Comparison of ENCODE assay signal across 8 mouse cellular contexts in genomic region chr5:110840465-110840864, GRCm38 (mm10). TPM values are rescaled to one million over a fixed set of nuclear protein-coding genes. Genes with fewer than 3 reads are reported as not detected.
DNase-seq lines count a peak whose midpoint lies in the region; ATAC-seq and TF ChIP-seq lines count a peak whose summit lies in the region.

No protein-coding gene starts in this region.

- WGBS in forebrain, postnatal 0 days, result 10% methylated on average over 4 of the region's 4 CpGs
- WGBS in liver, embryonic 14.5 days (ENCODE audit: insufficient replicate concordance), result 2% methylated on average over 4 of the region's 4 CpGs
- WGBS in neural tube, embryonic 11.5 days, result 11% methylated on average over 4 of the region's 4 CpGs

- peak overlapping the region; percentile 78 for H3ac ChIP-seq in C2C12 (ENCODE audit: control insufficient read depth, insufficient read length, low read depth)

- H3K9me3 ChIP-seq in ES-Bruce4 (replicated peaks; ENCODE audit: control insufficient read depth, insufficient read depth, low read length, poor library complexity, severe bottlenecking), result no peaks in the 10 kb centered on the region
- H3K9me3 ChIP-seq in forebrain, postnatal 0 days (ENCODE audit: low read length), result no peaks in the 10 kb centered on the region
- no peaks in the 10 kb centered on the region for H3K9me3 ChIP-seq in liver, embryonic 14.5 days (ENCODE audit: control insufficient read depth, low read length)
- no peaks in the 10 kb centered on the region for H3K9me3 ChIP-seq in neural tube, embryonic 11.5 days (ENCODE audit: control insufficient read depth, low read length)

- H3K4me2 ChIP-seq in forebrain, postnatal 0 days (ENCODE audit: low read depth), result peak overlapping the region; percentile 81
- peak overlapping the region; percentile 81 for H3K4me2 ChIP-seq in liver, embryonic 14.5 days (ENCODE audit: low read depth)
- peak overlapping the region; percentile 78 for H3K4me2 ChIP-seq in neural tube, embryonic 11.5 days (ENCODE audit: low read depth)

- H3K36me3 ChIP-seq in C2C12 (ENCODE audit: control insufficient read depth, insufficient read depth) (peaks cover 13% of the 10 kb centered on the region), ES-Bruce4 (ENCODE audit: control insufficient read depth, insufficient read depth, low read length, poor library complexity, severe bottlenecking) (peaks cover 32% of the 10 kb centered on the region)
- no peaks in the 10 kb centered on the region for H3K36me3 ChIP-seq in forebrain, postnatal 0 days (ENCODE audit: insufficient read depth)
- H3K36me3 ChIP-seq in liver, embryonic 14.5 days (replicated peaks; ENCODE audit: control insufficient read depth, insufficient read depth, low read depth), result peaks cover 42% of the 10 kb centered on the region
- peaks cover under 1% of the 10 kb centered on the region; the same call in 1 of the 2 replicates for H3K36me3 ChIP-seq in neural tube, embryonic 11.5 days (ENCODE audit: control insufficient read depth, insufficient read depth, low read length)

- no peak for TF ChIP-seq POLR2A in ES-Bruce4 (IDR thresholded peaks at IDR 0.05; ENCODE audit: insufficient read depth, low read length)

- peak overlapping the region; percentile 56 for H3K4me3 ChIP-seq in C2C12 (ENCODE audit: insufficient read depth, poor library complexity, severe bottlenecking)
- peak overlapping the region; percentile 98 for H3K4me3 ChIP-seq in ES-Bruce4 (ENCODE audit: low read depth, low read length)
- H3K4me3 ChIP-seq in forebrain, postnatal 0 days (ENCODE audit: low read depth, low read length), result peak overlapping the region; percentile 60
- H3K4me3 ChIP-seq in liver, embryonic 14.5 days (ENCODE audit: insufficient read depth in 1 of 2, low read depth in 2 of 2, low read length in 2 of 2), result peak overlapping the region; percentile 95 to 97
- H3K4me3 ChIP-seq in neural tube, embryonic 11.5 days (ENCODE audit: low read depth, low read length), result peak overlapping the region; percentile 73

- no peaks in the 10 kb centered on the region for H3K79me3 ChIP-seq in C2C12 (ENCODE audit: low read depth)

- peaks cover 9% of the 10 kb centered on the region for H3K79me2 ChIP-seq in C2C12 (ENCODE audit: control insufficient read depth, insufficient read depth)

- TF ChIP-seq CTCF in C2C12 (IDR thresholded peaks at IDR 0.05; ENCODE audit: control insufficient read depth, insufficient read depth, insufficient read length) (no peak), ES-Bruce4 (IDR thresholded peaks at IDR 0.05; ENCODE audit: low read depth, low read length) (no peak)
- TF ChIP-seq CTCF in forebrain, postnatal 0 days (IDR thresholded peaks at IDR 0.05; ENCODE audit: low read depth), result peak; percentile 55
- TF ChIP-seq CTCF in liver, embryonic 14.5 days (IDR thresholded peaks at IDR 0.05; ENCODE audit: low read depth), result peak; percentile 77

- no peak for ATAC-seq in forebrain, postnatal 0 days
- ATAC-seq in liver, embryonic 14.5 days (ENCODE audit: insufficient read depth), result no peak
- ATAC-seq in neural tube, embryonic 11.5 days (ENCODE audit: insufficient read depth, low FRiP score, low TSS enrichment), result no peak
- no peak for ATAC-seq in megakaryocyte-erythroid progenitor cell, adult 5-6 weeks (replicated peaks; ENCODE audit: low FRiP score, low TSS enrichment, poor library complexity, severe bottlenecking)

- H3K27me3 ChIP-seq in C2C12 (ENCODE audit: control insufficient read depth, insufficient read depth, insufficient read length) (no peaks in the 10 kb centered on the region), ES-Bruce4 (ENCODE audit: control insufficient read depth, insufficient read depth, low read length, poor library complexity, severe bottlenecking) (no peaks in the 10 kb centered on the region)
- no peaks in the 10 kb centered on the region for H3K27me3 ChIP-seq in forebrain, postnatal 0 days (ENCODE audit: insufficient read depth, low read length)
- no peaks in the 10 kb centered on the region for H3K27me3 ChIP-seq in liver, embryonic 14.5 days (ENCODE audit: control insufficient read depth, insufficient read depth, low read length)
- H3K27me3 ChIP-seq in neural tube, embryonic 11.5 days (ENCODE audit: control insufficient read depth, insufficient read depth, low read length), result no peaks in the 10 kb centered on the region

- DNase-seq in cerebellum, adult 18-20 months, result peak; percentile 45 to 55
- peak; percentile 17 for DNase-seq in forebrain, postnatal 0 days
- peak; percentile 54 for DNase-seq in kidney, adult 11 months
- peak; percentile 54 to 72 (median 60) for DNase-seq in liver, embryonic 14.5 days (ENCODE audit: low read depth in 3 of 3, low spot score in 3 of 3)
- DNase-seq in neural tube, embryonic 11.5 days (ENCODE audit: low spot score), result peak; percentile 43

- TF ChIP-seq EP300 in ES-Bruce4 (IDR thresholded peaks at IDR 0.05; ENCODE audit: insufficient read depth, low read depth, low read length), result no peak
- TF ChIP-seq EP300 in liver, embryonic 14.5 days (IDR thresholded peaks at IDR 0.05; ENCODE audit: low read depth), result no peak

- peak overlapping the region; percentile 82 for H3K9ac ChIP-seq in ES-Bruce4 (ENCODE audit: low read depth, poor library complexity, severe bottlenecking)
- H3K9ac ChIP-seq in forebrain, postnatal 0 days, result no peak overlapping the region
- peak overlapping the region; percentile 93 for H3K9ac ChIP-seq in liver, embryonic 14.5 days (replicated peaks)
- H3K9ac ChIP-seq in neural tube, embryonic 11.5 days (ENCODE audit: low read length), result peak overlapping the region; percentile 57

- peak overlapping the region; percentile 79 for H3K27ac ChIP-seq in ES-Bruce4 (ENCODE audit: insufficient read depth, low read length)
- H3K27ac ChIP-seq in forebrain, postnatal 0 days (ENCODE audit: low read depth, low read length), result no peak overlapping the region
- peak overlapping the region; percentile 83 for H3K27ac ChIP-seq in liver, embryonic 14.5 days
- 0 out of 2 replicates have a peak overlapping the region, but pooled peaks have one; percentile 35 for H3K27ac ChIP-seq in neural tube, embryonic 11.5 days (ENCODE audit: low read depth, low read length)

- H3K4me1 ChIP-seq in ES-Bruce4 (ENCODE audit: control insufficient read depth, insufficient read depth, low read length), result peaks cover 1% of the 10 kb centered on the region
- H3K4me1 ChIP-seq in forebrain, postnatal 0 days (ENCODE audit: insufficient read depth), result peaks cover 11% of the 10 kb centered on the region; the same call in 1 of the 2 replicates
- peaks cover 30 to 35% of the 10 kb centered on the region in 2 experiments for H3K4me1 ChIP-seq in liver, embryonic 14.5 days (replicated peaks; ENCODE audit: control insufficient read depth in 2 of 2, insufficient read depth in 2 of 2, low read length in 1 of 2)
- 0 out of 2 replicates have a peak, but pooled peaks cover 2% of the 10 kb centered on the region for H3K4me1 ChIP-seq in neural tube, embryonic 11.5 days (ENCODE audit: control insufficient read depth, insufficient read depth, low read length)

RNA-seq across cellular contexts. Expression of gene Chek2, which starts 0.7 kb away (rescaled TPM):
- polyA plus RNA-seq in C2C12 (2012; fragmentation: generic; extraction: Trizol) (8.2 TPM), ES-Bruce4 (2011; ENCODE audit: insufficient read depth, insufficient read length, low read depth, missing spikeins) (95.0 and 107 TPM in 2 replicates)
- total RNA-seq in forebrain, postnatal 0 days (2014; rRNA removed), result 2.9 and 3.8 TPM in 2 replicates
- polyA plus RNA-seq in forebrain, postnatal 0 days (2015; fragmentation: Nextera tagmentation; extraction: Ambion mirVana), result 3.4 and 4.3 TPM in 2 replicates
- 19.9 and 26.2 TPM in 2 replicates for polyA plus RNA-seq in liver, embryonic 14.5 days (2012; rRNA removed)
- 26.7 and 31.2 TPM in 2 replicates for polyA plus RNA-seq in liver, embryonic 14.5 days (2014; fragmentation: Nextera tagmentation; extraction: Ambion mirVana)
- 21.1 and 24.2 TPM in 2 replicates for polyA plus RNA-seq in neural tube, embryonic 11.5 days (2014; fragmentation: Nextera tagmentation; extraction: Ambion mirVana)
- 47.4 and 59.5 TPM in 2 replicates for total RNA-seq in megakaryocyte-erythroid progenitor cell, adult 5-6 weeks (2014; fragmentation: Nextera tagmentation)
- 31.1 and 56.9 TPM in 2 replicates for total RNA-seq in megakaryocyte-erythroid progenitor cell, adult 5-6 weeks (2017)

RNA-seq across cellular contexts. Expression of gene Hscb, which starts 0.9 kb away (rescaled TPM):
- polyA plus RNA-seq in C2C12 (2012; fragmentation: generic; extraction: Trizol), result 12.2 TPM
- 41.5 and 46.6 TPM in 2 replicates for polyA plus RNA-seq in ES-Bruce4 (2011; ENCODE audit: insufficient read depth, insufficient read length, low read depth, missing spikeins)
- 10.8 and 16.0 TPM in 2 replicates for total RNA-seq in forebrain, postnatal 0 days (2014; rRNA removed)
- polyA plus RNA-seq in forebrain, postnatal 0 days (2015; fragmentation: Nextera tagmentation; extraction: Ambion mirVana), result 11.2 and 11.9 TPM in 2 replicates
- polyA plus RNA-seq in liver, embryonic 14.5 days (2012; rRNA removed), result 18.0 and 28.8 TPM in 2 replicates
- polyA plus RNA-seq in liver, embryonic 14.5 days (2014; fragmentation: Nextera tagmentation; extraction: Ambion mirVana), result 50.0 and 55.7 TPM in 2 replicates
- polyA plus RNA-seq in neural tube, embryonic 11.5 days (2014; fragmentation: Nextera tagmentation; extraction: Ambion mirVana), result 21.1 and 21.4 TPM in 2 replicates
- 44.1 and 53.7 TPM in 2 replicates for total RNA-seq in megakaryocyte-erythroid progenitor cell, adult 5-6 weeks (2014; fragmentation: Nextera tagmentation)
- 44.9 and 106 TPM in 2 replicates for total RNA-seq in megakaryocyte-erythroid progenitor cell, adult 5-6 weeks (2017)

RNA-seq across cellular contexts. Expression of gene Ulk1, which starts 30.6 kb away (rescaled TPM):
- 13.6 TPM for polyA plus RNA-seq in C2C12 (2012; fragmentation: generic; extraction: Trizol)
- 126 and 129 TPM in 2 replicates for polyA plus RNA-seq in ES-Bruce4 (2011; ENCODE audit: insufficient read depth, insufficient read length, low read depth, missing spikeins)
- total RNA-seq in forebrain, postnatal 0 days (2014; rRNA removed), result 49.8 and 65.9 TPM in 2 replicates
- polyA plus RNA-seq in forebrain, postnatal 0 days (2015; fragmentation: Nextera tagmentation; extraction: Ambion mirVana), result 16.8 and 20.8 TPM in 2 replicates
- 16.7 and 18.3 TPM in 2 replicates for polyA plus RNA-seq in liver, embryonic 14.5 days (2012; rRNA removed)
- 13.3 and 14.7 TPM in 2 replicates for polyA plus RNA-seq in liver, embryonic 14.5 days (2014; fragmentation: Nextera tagmentation; extraction: Ambion mirVana)
- 41.7 and 46.9 TPM in 2 replicates for polyA plus RNA-seq in neural tube, embryonic 11.5 days (2014; fragmentation: Nextera tagmentation; extraction: Ambion mirVana)
- total RNA-seq in megakaryocyte-erythroid progenitor cell, adult 5-6 weeks (2014; fragmentation: Nextera tagmentation), result 32.2 and 52.2 TPM in 2 replicates
- total RNA-seq in megakaryocyte-erythroid progenitor cell, adult 5-6 weeks (2017), result 7.8 and 14.8 TPM in 2 replicates

RNA-seq across cellular contexts. Expression of gene Ttc28, which starts 39.1 kb away (rescaled TPM):
- polyA plus RNA-seq in C2C12 (2012; fragmentation: generic; extraction: Trizol) (3.4 TPM), ES-Bruce4 (2011; ENCODE audit: insufficient read depth, insufficient read length, low read depth, missing spikeins) (2.0 and 2.5 TPM in 2 replicates)
- total RNA-seq in forebrain, postnatal 0 days (2014; rRNA removed), result 50.4 and 58.2 TPM in 2 replicates
- 12.6 and 14.5 TPM in 2 replicates for polyA plus RNA-seq in forebrain, postnatal 0 days (2015; fragmentation: Nextera tagmentation; extraction: Ambion mirVana)
- 0.36 and 0.48 TPM in 2 replicates for polyA plus RNA-seq in liver, embryonic 14.5 days (2012; rRNA removed)
- polyA plus RNA-seq in liver, embryonic 14.5 days (2014; fragmentation: Nextera tagmentation; extraction: Ambion mirVana), result 0.81 and 1.00 TPM in 2 replicates
- 16.1 and 17.7 TPM in 2 replicates for polyA plus RNA-seq in neural tube, embryonic 11.5 days (2014; fragmentation: Nextera tagmentation; extraction: Ambion mirVana)
- 3.2 and 5.4 TPM in 2 replicates for total RNA-seq in megakaryocyte-erythroid progenitor cell, adult 5-6 weeks (2014; fragmentation: Nextera tagmentation)
- 0.70 and 0.91 TPM in 2 replicates for total RNA-seq in megakaryocyte-erythroid progenitor cell, adult 5-6 weeks (2017)

Comparison
In these comparisons a context has a peak if more than half of its experiments do, and no peak if none do; other contexts are left out.
1. CTCF ChIP-seq: peak in forebrain, postnatal 0 days (single experiment) and liver, embryonic 14.5 days (single experiment); none in C2C12 (single experiment) and ES-Bruce4 (single experiment).
2. Peak in every context shown above with its lines, with median percentiles within 50 percentile points of each other: H3K4me3 ChIP-seq, DNase-seq and H3K4me2 ChIP-seq.